23 mouse cellular contexts compared by ENCODE assay signal in genomic region chr4:13480848-13481229, GRCm38 (mm10).
A peak's percentile ranks its signal among the peaks of the same experiment; 100 is the strongest.
DNase-seq lines count a peak whose midpoint lies in the region; ATAC-seq lines count a peak whose summit lies in the region.
"Had no signal": no experiment of that assay in that cellular context is flagged by ENCODE, and none has a peak within 500 bp of the region (broad histone marks: within the 10 kb centered on the region; RNA-seq: fewer than 3 reads in every experiment).

No protein-coding gene starts in this region.

- no peak for ATAC-seq in midbrain, embryonic 12.5 days (ENCODE audit: low FRiP score, low read depth)
- no peak for ATAC-seq in midbrain, embryonic 11.5 days (ENCODE audit: low FRiP score)
- ATAC-seq in forebrain, embryonic 16.5 days = no peak
- ATAC-seq in hindbrain, embryonic 16.5 days = peak; percentile 45
- ATAC-seq in neural tube, embryonic 13.5 days (ENCODE audit: low read depth) = 0 out of 2 replicates have a peak, but pooled peaks have one; percentile 11
- ATAC-seq in heart, embryonic 12.5 days (ENCODE audit: insufficient number of reproducible peaks, low FRiP score) = no peak
- ATAC-seq: intestine, embryonic 16.5 days had no signal

- H3K4me1 ChIP-seq in midbrain, embryonic 12.5 days = peaks cover 6% of the 10 kb centered on the region
- H3K4me1 ChIP-seq in midbrain, embryonic 11.5 days (ENCODE audit: control insufficient read depth, insufficient read depth, low read length) = no peaks in the 10 kb centered on the region
- H3K4me1 ChIP-seq in forebrain, embryonic 16.5 days (replicated peaks; ENCODE audit: control insufficient read depth, insufficient read depth, low read length) = peaks cover 11% of the 10 kb centered on the region
- peaks cover 8% of the 10 kb centered on the region; the same call in 1 of the 2 replicates for H3K4me1 ChIP-seq in hindbrain, embryonic 16.5 days (ENCODE audit: control insufficient read depth, insufficient read depth, low read depth, low read length)
- peaks cover 22% of the 10 kb centered on the region for H3K4me1 ChIP-seq in neural tube, embryonic 13.5 days (replicated peaks)
- H3K4me1 ChIP-seq in heart, embryonic 12.5 days (replicated peaks) = peaks cover 5% of the 10 kb centered on the region; the same call in 1 of the 2 replicates
- H3K4me1 ChIP-seq: limb, embryonic 15.5 days had no signal

- whole genome bisulfite sequencing in midbrain, embryonic 12.5 days = 63% methylated on average over 5 of the region's 5 CpGs
- 80% methylated on average over 5 of the region's 5 CpGs for WGBS in midbrain, embryonic 11.5 days
- 31% methylated on average over 5 of the region's 5 CpGs for WGBS in forebrain, embryonic 16.5 days
- 53% methylated on average over 5 of the region's 5 CpGs for WGBS in hindbrain, embryonic 16.5 days
- 54% methylated on average over 5 of the region's 5 CpGs for WGBS in neural tube, embryonic 13.5 days
- 79% methylated on average over 5 of the region's 5 CpGs for WGBS in heart, embryonic 12.5 days

- H3K4me3 ChIP-seq in midbrain, embryonic 12.5 days = no peak overlapping the region
- H3K4me3 ChIP-seq in midbrain, embryonic 11.5 days (ENCODE audit: low read depth, low read length) = no peak overlapping the region
- no peak overlapping the region for H3K4me3 ChIP-seq in forebrain, embryonic 16.5 days (replicated peaks; ENCODE audit: low read length)
- H3K4me3 ChIP-seq in hindbrain, embryonic 16.5 days (ENCODE audit: low read length) = no peak overlapping the region
- H3K4me3 ChIP-seq in neural tube, embryonic 13.5 days = no peak overlapping the region
- no peak overlapping the region for H3K4me3 ChIP-seq in heart, embryonic 12.5 days
- H3K4me3 ChIP-seq: embryonic facial prominence, embryonic 15.5 days; heart, embryonic 10.5 days; left cerebral cortex, adult 2 months; limb, embryonic 15.5 days had no signal

- H3K36me3 ChIP-seq in midbrain, embryonic 12.5 days = no peaks in the 10 kb centered on the region
- no peaks in the 10 kb centered on the region for H3K36me3 ChIP-seq in midbrain, embryonic 11.5 days (ENCODE audit: control insufficient read depth, insufficient read depth, low read length)
- no peaks in the 10 kb centered on the region for H3K36me3 ChIP-seq in forebrain, embryonic 16.5 days (ENCODE audit: control insufficient read depth, insufficient read depth)
- H3K36me3 ChIP-seq in hindbrain, embryonic 16.5 days (ENCODE audit: control insufficient read depth, insufficient read depth, low read length) = no peaks in the 10 kb centered on the region
- H3K36me3 ChIP-seq in neural tube, embryonic 13.5 days = no peaks in the 10 kb centered on the region
- no peaks in the 10 kb centered on the region for H3K36me3 ChIP-seq in heart, embryonic 12.5 days
- H3K36me3 ChIP-seq: embryonic facial prominence, embryonic 15.5 days; heart, embryonic 10.5 days; limb, embryonic 15.5 days had no signal

- peak overlapping the region; percentile 69 for H3K27ac ChIP-seq in midbrain, embryonic 12.5 days (replicated peaks)
- no peak overlapping the region for H3K27ac ChIP-seq in midbrain, embryonic 11.5 days (ENCODE audit: low read depth, low read length)
- peak overlapping the region; percentile 12; the same call in 1 of the 2 replicates for H3K27ac ChIP-seq in forebrain, embryonic 16.5 days (ENCODE audit: low read length)
- peak overlapping the region; percentile 56; the same call in 1 of the 2 replicates for H3K27ac ChIP-seq in hindbrain, embryonic 16.5 days (ENCODE audit: low read depth, low read length)
- H3K27ac ChIP-seq in neural tube, embryonic 13.5 days (replicated peaks) = peak overlapping the region; percentile 85
- H3K27ac ChIP-seq in heart, embryonic 12.5 days (ENCODE audit: poor library complexity, severe bottlenecking) = no peak overlapping the region
- H3K27ac ChIP-seq: embryonic facial prominence, embryonic 15.5 days; heart, embryonic 10.5 days; left cerebral cortex, adult 2 months; limb, embryonic 15.5 days; liver, embryonic 14.5 days; stomach, postnatal 0 days had no signal

- no peaks in the 10 kb centered on the region for H3K27me3 ChIP-seq in midbrain, embryonic 12.5 days
- no peaks in the 10 kb centered on the region for H3K27me3 ChIP-seq in midbrain, embryonic 11.5 days (ENCODE audit: control insufficient read depth, insufficient read depth, low read length)
- H3K27me3 ChIP-seq in forebrain, embryonic 16.5 days (replicated peaks; ENCODE audit: control insufficient read depth, insufficient read depth, low read length) = no peaks in the 10 kb centered on the region
- H3K27me3 ChIP-seq in hindbrain, embryonic 16.5 days (replicated peaks; ENCODE audit: control insufficient read depth, insufficient read depth, low read length) = no peaks in the 10 kb centered on the region
- no peaks in the 10 kb centered on the region for H3K27me3 ChIP-seq in neural tube, embryonic 13.5 days
- no peaks in the 10 kb centered on the region for H3K27me3 ChIP-seq in heart, embryonic 12.5 days (replicated peaks)
- H3K27me3 ChIP-seq: embryonic facial prominence, embryonic 15.5 days; limb, embryonic 15.5 days had no signal

- H3K9ac ChIP-seq in midbrain, embryonic 12.5 days (replicated peaks) = no peak overlapping the region
- H3K9ac ChIP-seq in midbrain, embryonic 11.5 days (ENCODE audit: low read length) = no peak overlapping the region
- H3K9ac ChIP-seq in forebrain, embryonic 16.5 days (replicated peaks; ENCODE audit: low read depth, low read length) = no peak overlapping the region
- no peak overlapping the region for H3K9ac ChIP-seq in hindbrain, embryonic 16.5 days (ENCODE audit: low read depth, low read length)
- H3K9ac ChIP-seq in neural tube, embryonic 13.5 days = no peak overlapping the region
- H3K9ac ChIP-seq in heart, embryonic 12.5 days = no peak overlapping the region
- H3K9ac ChIP-seq: embryonic facial prominence, embryonic 15.5 days; limb, embryonic 15.5 days; liver, embryonic 14.5 days; lung, embryonic 14.5 days had no signal

- no peak overlapping the region for H3K4me2 ChIP-seq in midbrain, embryonic 12.5 days (replicated peaks)
- no peak overlapping the region for H3K4me2 ChIP-seq in midbrain, embryonic 11.5 days
- H3K4me2 ChIP-seq in forebrain, embryonic 16.5 days (ENCODE audit: low read length) = peak overlapping the region; percentile 21
- peak overlapping the region; percentile 14; the same call in 1 of the 2 replicates for H3K4me2 ChIP-seq in hindbrain, embryonic 16.5 days (ENCODE audit: low read length)
- peak overlapping the region; percentile 6; the same call in 1 of the 2 replicates for H3K4me2 ChIP-seq in neural tube, embryonic 13.5 days
- no peak overlapping the region for H3K4me2 ChIP-seq in heart, embryonic 12.5 days
- H3K4me2 ChIP-seq: embryonic facial prominence, embryonic 15.5 days; limb, embryonic 15.5 days; lung, embryonic 14.5 days had no signal

- H3K9me3 ChIP-seq in midbrain, embryonic 12.5 days = no peaks in the 10 kb centered on the region
- H3K9me3 ChIP-seq in midbrain, embryonic 11.5 days (ENCODE audit: control insufficient read depth, low read length) = no peaks in the 10 kb centered on the region
- no peaks in the 10 kb centered on the region for H3K9me3 ChIP-seq in forebrain, embryonic 16.5 days (ENCODE audit: control insufficient read depth, low read length)
- H3K9me3 ChIP-seq in hindbrain, embryonic 16.5 days (ENCODE audit: control insufficient read depth, low read length) = no peaks in the 10 kb centered on the region
- no peaks in the 10 kb centered on the region for H3K9me3 ChIP-seq in neural tube, embryonic 13.5 days
- H3K9me3 ChIP-seq in heart, embryonic 12.5 days (replicated peaks) = no peaks in the 10 kb centered on the region
- H3K9me3 ChIP-seq: embryonic facial prominence, embryonic 15.5 days; heart, embryonic 10.5 days; limb, embryonic 15.5 days had no signal

- DNase-seq in midbrain, embryonic 11.5 days (ENCODE audit: low spot score, missing footprints) = no peak
- no peak for DNase-seq in thymus, postnatal 25 days
- no peak for DNase-seq in right cerebral cortex, postnatal 4 days
- DNase-seq: cerebellum, adult 11 months; cerebellum, adult 9-11 months; gastrocnemius, postnatal 10 days; kidney, adult 9 months; kidney, postnatal 25 days; lung, embryonic 14.5 days; lung, postnatal 4 days; thymus, adult 2 months had no signal

Comparison
In these comparisons a context has a peak if more than half of its experiments do, and no peak if none do; other contexts are left out.
1. H3K27ac ChIP-seq: peak in midbrain, embryonic 12.5 days (single experiment), forebrain, embryonic 16.5 days (single experiment), hindbrain, embryonic 16.5 days (single experiment) and neural tube, embryonic 13.5 days (single experiment); none in midbrain, embryonic 11.5 days (single experiment) and heart, embryonic 12.5 days (single experiment).
2. ATAC-seq: peak in hindbrain, embryonic 16.5 days (single experiment) and neural tube, embryonic 13.5 days (single experiment); none in midbrain, embryonic 12.5 days (single experiment), midbrain, embryonic 11.5 days (single experiment), forebrain, embryonic 16.5 days (single experiment) and heart, embryonic 12.5 days (single experiment).
3. H3K4me2 ChIP-seq: peak in forebrain, embryonic 16.5 days (single experiment), hindbrain, embryonic 16.5 days (single experiment) and neural tube, embryonic 13.5 days (single experiment); none in midbrain, embryonic 12.5 days (single experiment), midbrain, embryonic 11.5 days (single experiment) and heart, embryonic 12.5 days (single experiment).